Mouse (Mus musculus) left cerebral cortex, adult 2 months (tissue): Measurements from ENCODE around the gene Rpl36al. TPM values are rescaled to one million over a fixed set of nuclear protein-coding genes. Genes with fewer than 3 reads are reported as not detected.
"Not testable (repeated sequence)": the region's sequence is repeated elsewhere in the genome, so short reads cannot be mapped to it uniquely, and the experiment has no call there.

Source experiments
- DNase-seq, 2 experiments: peaks; one replicate each; pipeline ENCODE4 v3.0.0; 2021 to 2022; ENCODE audit warnings: low spot score in 2 of 2, mixed read lengths in 1 of 2; ENCODE audit errors: extremely low spot score in 1 of 2
- H3K27ac ChIP-seq: fragments of 200-600 bp; 2 replicates; pipeline ENCODE4 v1.8.1; 2022
- H3K4me3 ChIP-seq: fragments of 200-600 bp; 2 replicates; pipeline ENCODE4 v1.8.1; 2022
- CTCF ChIP-seq: fragments of 200-600 bp; IDR thresholded peaks from 2 replicates; pipeline ENCODE4 v1.8.1; 2022; ENCODE audit warnings: antibody characterized with exemption, mild to moderate bottlenecking, moderate library complexity
- intact Hi-C: fragments of 180-260 bp; cut with DNase I; formaldehyde crosslinking; loops from one replicate; pipeline ENCODE4 v1.15.1; 2025
- total RNA-seq, 2 experiments: library from RNA; stranded (reverse); gene quantifications; 2 replicates each; pipeline ENCODE4 v1.2.3; 2021

Gene Rpl36al
- total RNA-seq, 2 experiments from 2014 or later, result 174 to 177 TPM

DNA sequence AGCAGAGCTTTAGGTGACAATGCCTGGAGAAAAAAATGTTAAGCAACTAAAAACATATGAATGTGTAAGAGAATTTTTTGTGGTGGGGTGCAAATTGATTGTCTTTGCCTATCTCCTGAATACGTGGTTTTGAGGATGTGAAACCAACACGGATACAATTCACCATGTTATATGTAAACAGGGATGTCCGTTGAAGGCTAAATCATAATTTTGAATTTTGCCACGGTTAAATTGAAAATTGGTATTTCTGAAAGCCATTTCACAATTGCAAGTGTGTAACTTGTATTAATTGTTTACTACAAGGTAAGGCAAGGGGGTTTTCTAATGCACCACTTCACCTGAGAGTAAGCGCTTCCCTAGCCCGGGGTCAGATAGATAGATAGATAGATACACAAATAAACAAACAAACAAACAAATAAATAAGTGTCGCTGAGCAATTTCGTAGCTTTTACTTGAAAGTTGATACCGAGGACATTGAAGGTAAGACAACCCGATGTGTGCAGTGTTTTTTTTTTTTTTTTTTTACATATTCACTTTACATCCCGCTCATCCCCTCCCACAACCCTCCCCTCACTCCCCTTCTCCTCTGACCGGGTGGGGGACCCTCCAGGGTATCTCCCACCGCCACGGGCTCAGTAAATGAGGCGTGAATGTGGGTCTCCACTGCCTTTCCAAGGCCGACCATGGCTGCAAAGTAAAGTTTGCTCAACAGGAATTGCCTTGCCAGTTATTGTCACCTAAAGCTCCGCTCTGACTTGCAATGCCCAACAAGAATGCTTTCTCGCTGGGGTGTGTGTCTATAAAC, 16.0 kb downstream of the Rpl36al start:
- DNase-seq, result no peak
- intact Hi-C loops, result no loop called here
- peak overlapping the region; percentile 99 for H3K27ac ChIP-seq
- no peak for TF ChIP-seq CTCF
- H3K4me3 ChIP-seq, result peak overlapping the region; percentile 80

DNA sequence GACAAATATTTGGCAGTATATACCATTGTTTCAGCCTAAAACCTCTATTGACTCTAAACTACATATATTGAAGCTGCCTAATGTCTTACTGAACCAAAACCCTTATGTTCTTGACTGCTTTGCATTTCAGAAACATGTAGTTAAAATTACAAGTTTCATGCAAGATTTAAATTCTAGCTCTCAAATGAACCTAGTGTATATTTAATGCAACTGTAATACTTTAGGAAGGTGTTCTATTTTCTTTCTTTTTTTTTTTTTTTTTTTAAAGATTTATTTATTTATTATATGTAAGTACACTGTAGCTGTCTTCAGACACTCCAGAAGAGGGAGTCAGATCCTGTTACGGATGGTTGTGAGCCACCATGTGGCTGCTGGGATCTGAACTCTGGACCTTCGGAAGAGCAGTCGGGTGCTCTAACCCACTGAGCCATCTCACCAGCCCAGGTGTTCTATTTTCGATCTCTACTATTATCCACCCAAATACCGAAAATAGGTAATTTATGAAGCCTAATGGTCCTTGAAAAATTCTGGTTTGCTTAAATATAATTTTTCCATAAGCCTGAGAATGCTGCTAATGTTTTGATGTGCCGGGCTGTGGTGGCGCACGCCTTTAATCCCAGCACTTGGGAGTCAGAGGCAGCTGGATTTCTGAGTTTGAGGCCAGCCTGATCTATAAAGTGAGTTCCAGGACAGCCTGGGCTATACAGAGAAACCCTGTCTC, 16.9 kb downstream of the Rpl36al start:
- intact Hi-C loops, DNase-seq, H3K4me3 ChIP-seq, H3K27ac ChIP-seq: not testable (repeated sequence)

DNA sequence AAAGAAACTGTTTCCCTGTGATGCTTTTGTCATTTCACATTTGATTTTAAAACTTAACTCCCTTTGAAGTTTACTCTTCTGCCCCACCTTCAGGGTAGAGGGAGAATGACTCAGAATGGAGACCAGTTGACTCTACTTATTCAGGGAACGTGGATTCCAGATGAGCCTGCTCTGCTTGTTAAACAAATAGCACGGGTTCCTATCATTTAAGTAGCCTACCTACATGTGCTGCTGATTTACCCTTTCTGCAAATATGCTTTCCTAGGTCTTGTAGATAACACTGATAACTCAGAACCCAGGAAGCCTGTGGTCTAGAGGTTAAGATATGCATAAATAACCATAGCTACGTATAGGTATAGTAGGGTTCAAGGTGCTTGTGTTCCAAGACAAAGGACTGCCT, 19.0 kb downstream of the Rpl36al start:
- Histone ChIP-seq H3K27ac (no peak overlapping the region), H3K4me3 (no peak overlapping the region)
- DNase-seq, result no peak
- TF ChIP-seq CTCF, result no peak
- intact Hi-C loops, result no loop called here

DNA sequence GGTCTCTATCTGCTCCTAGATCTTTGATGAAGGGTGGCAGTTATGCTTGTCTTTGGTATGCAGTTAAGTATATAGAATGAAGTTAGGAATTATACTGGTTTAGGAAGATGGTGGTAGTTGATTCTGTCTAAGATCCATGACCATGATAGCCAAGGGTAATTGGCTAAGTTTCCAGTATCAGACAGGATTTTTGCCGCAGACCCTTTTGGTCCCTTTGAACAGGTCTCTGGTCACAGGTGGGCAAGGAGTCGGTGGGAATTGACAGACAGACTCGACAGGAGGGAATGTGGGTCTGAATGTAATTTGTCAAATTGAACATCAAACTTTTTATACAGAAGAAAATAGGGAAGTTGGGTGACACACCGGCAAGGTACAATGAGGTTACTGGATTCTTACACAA, 20.3 kb downstream of the Rpl36al start:
- H3K4me3 ChIP-seq, DNase-seq, intact Hi-C loops, H3K27ac ChIP-seq: not testable (repeated sequence)

DNA sequence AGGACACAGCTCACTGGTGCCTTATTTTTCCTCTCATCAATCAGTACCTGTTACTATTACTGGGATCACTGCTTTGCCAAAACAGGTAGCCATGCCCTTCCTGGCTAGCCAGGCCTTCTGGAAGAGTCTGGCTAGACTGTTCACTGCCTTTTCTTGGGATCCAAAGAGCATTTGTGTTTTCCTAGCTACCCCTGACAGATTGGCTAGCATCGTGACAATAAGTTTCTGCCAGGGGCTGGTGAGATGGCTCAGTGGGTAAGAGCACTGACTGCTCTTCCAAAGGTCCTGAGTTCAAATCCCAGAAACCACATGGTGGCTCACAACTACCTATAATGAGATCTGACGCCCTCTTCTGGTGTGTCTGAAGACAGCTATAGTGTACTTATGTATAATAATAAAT, 23.2 kb downstream of the Rpl36al start:
- H3K27ac ChIP-seq, H3K4me3 ChIP-seq, intact Hi-C loops, DNase-seq: not testable (repeated sequence)

DNA sequence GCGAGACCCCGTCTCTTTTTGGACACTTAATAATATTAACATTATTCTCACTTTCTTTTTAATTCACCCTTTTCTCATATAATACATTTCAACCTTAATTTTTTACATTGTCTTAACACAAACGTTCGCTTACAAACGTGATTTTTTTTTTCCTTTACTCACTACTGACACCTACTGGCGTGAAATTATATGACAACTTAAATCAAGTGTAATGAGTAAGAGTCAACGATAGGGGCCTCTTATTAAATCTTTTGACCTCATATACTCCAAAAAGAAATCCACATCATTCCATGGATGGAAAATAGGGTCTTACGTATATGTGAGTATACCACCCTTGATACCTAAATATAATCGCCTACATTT, 24.3 kb downstream of the Rpl36al start:
- DNase-seq, result no peak
- Histone ChIP-seq H3K27ac (no peak overlapping the region), H3K4me3 (0 out of 2 replicates have a peak overlapping the region, but pooled peaks have one; percentile 13)
- TF ChIP-seq CTCF, result peak; percentile 83
- intact Hi-C loops, result loop anchor here (1.0 kb wide), 1 partner anchor 38 kb away; the partner anchor contains the start of gene Gm49383

DNA sequence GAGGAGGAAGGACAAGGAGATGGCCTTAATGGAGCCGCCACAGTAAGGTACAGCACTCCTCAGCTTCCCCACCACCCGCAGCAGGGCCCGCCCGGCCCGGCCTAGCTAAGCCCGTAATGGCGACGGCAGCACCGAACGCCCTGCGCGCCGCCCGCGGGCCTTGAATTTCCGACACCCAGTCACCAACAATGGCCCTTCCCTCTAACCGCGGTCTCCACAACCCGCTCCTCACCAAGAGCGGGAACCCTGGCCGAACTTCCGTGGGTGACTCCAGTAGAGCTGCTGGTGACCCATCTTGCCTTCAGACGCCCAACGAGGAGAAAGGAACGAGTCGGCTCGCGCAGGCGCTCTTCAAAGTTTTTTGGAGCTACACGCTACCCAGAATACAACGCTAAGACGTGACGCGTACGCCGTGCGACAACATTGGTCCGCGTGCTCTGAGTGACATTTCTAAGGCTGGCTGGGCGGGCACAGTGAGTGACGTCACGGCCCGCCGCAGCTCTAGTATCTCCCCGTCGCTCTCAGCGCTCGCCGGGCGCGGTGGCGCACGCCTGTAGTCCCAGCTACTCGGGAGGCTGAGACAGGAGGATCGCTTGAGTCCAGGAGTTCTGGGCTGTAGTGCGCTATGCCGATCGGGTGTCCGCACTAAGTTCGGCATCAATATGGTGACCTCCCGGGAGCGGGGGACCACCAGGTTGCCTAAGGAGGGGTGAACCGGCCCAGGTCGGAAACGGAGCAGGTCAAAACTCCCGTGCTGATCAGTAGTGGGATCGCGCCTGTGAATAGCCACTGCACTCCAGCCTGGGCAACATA, 24.9 kb downstream of the Rpl36al start, which contains the start of gene Rps29:
Rps29 (minus strand) TSS at position 422 of the 813 bp plus-strand sequence.
- H3K4me3 ChIP-seq, result peak within 1 kb of the TSS; percentile 97
- peak within 1 kb of the TSS; percentile 92 for H3K27ac ChIP-seq
- peak; percentile 97 to 98 for DNase-seq
- intact Hi-C loops, result loop anchor here (1.0 kb wide), 1 partner anchor 38 kb away; the partner anchor contains the start of gene Gm49383

DNA sequence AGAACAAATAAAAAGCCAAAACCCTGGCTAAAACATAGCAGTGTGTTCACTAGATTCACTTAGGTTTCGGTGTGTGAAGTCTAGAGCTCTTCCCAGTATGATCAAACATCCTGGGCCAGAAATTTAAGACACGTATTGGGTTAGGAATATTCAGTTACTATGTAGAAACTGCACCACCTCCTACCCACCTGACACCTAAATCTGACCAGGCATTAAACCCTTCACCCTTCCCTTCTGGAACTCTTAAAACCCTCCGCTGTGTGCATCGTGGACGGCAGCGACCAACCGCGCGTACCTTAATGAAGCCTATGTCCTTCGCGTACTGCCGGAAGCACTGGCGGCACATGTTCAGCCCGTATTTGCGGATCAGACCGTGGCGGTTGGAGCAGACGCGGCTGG, 25.5 kb downstream of the Rpl36al start:
- Histone ChIP-seq H3K27ac (peak overlapping the region; percentile 92), H3K4me3 (peak overlapping the region; percentile 97)
- intact Hi-C loops, result no loop called here
- no peak for TF ChIP-seq CTCF
- no peak for DNase-seq

DNA sequence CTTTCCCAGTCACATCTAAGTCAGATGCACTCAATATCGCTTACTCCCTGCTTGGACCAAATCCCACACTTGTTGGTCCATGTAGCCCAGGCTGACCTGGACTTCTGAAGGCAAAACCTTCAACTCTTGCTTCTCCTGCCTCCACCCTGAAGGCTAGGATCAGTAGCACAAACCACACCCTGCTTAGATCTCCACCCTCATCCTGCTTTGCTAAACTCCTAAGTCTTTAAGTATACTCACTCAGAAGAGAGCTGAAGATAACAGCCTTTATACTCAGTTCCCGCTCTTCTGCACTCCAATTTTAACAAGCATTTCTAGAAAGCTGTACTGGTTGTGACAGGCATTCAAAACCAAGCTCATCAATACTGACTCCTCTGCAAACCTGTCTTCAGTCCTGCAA, 26.8 kb downstream of the Rpl36al start:
- no peak for TF ChIP-seq CTCF
- Histone ChIP-seq H3K4me3 (no peak overlapping the region), H3K27ac (no peak overlapping the region)
- intact Hi-C loops, result no loop called here
- DNase-seq, result no peak

DNA sequence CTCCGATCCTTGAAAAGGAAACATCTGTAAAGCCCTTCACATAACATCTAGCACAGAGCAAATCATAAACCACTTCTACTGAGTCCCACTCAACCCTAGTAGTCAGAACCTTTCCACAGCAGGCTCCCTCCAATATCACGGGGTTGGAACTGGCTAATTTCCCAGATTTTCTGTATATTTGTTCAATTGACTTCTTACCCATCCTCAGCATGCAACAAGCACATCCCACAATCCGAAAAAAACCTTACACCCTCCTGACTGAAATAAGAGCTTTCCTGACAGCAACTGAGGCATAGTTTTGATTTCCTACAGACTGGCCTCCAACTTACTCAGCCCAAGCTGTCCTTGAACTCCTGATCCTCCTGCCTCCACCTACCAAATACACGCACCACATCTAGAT, 27.4 kb downstream of the Rpl36al start:
- no peak for TF ChIP-seq CTCF
- DNase-seq, result no peak
- intact Hi-C loops, result no loop called here

DNA sequence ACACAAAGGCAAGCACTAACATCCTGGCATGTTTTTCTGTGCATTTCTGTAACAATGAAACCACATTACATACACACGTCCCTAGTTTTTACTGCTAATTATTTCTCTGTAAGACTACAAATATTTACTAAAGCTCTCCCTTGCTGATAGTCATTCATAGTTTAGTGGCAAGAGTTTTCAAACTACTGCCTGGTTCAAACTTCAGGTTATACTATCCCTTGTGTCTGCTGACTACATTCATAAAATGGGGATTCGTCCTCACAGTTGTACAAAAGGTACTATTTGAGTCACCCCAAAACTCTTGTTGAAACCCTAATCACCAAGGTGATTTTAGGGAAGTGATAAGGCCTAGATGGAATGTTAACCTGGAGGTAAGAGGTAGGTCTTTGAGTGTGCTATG, 28.0 kb downstream of the Rpl36al start:
- H3K27ac ChIP-seq, result no peak overlapping the region
- no peak for DNase-seq
- H3K4me3 ChIP-seq, result no peak overlapping the region
- intact Hi-C loops, result no loop called here
- TF ChIP-seq CTCF, result no peak

More for the DNA sequence above, 27.4 kb downstream of the Rpl36al start:
- Histone ChIP-seq H3K27ac (no peak overlapping the region), H3K4me3 (no peak overlapping the region)

DNA sequence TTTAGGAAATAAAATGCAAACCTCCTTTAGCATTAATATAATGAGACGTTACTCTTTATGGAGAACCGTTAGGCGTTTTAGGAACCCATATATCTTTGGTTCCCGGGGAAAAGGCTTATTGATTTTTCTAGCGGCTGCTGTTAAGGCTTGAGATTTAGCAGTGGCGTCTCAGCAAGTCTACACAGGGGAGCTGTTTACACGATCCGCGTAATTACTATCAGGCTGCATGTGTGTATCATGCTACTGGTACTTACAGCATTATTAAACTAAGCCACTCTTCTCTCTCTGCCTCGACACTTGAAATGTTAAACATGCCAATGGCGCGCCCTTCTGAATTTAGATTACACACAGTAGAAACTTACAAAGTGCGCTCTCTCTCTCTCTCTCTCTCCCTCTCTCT, 33.8 kb downstream of the Rpl36al start:
- TF ChIP-seq CTCF, result no peak
- intact Hi-C loops, result no loop called here
- DNase-seq, result no peak

More for the DNA sequence above, 33.8 kb downstream of the Rpl36al start:
- Histone ChIP-seq H3K4me3 (no peak overlapping the region), H3K27ac (no peak overlapping the region)
